ENCODE assay signal across 21 mouse cellular contexts in the genomic region with DNA sequence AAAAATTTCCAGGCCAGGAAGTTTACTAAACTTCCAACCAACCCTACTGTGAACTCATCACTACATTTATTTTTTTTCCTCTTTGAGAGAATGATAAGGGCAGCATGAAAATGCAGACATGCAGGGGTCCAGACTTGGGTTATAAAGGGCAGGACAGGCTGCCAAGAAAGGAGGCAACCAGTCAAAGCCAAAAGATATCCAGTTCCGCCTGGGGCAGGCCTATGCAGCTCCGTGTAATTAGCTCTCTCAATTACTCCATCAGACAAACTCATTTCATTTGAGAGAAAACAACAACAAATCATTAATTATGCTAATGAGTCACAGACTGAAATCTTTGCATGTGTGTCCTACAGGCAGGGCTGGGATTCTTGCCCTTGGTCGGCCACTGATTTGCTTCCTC.
DNase-seq lines count a peak whose midpoint lies in the region; ATAC-seq and TF ChIP-seq lines count a peak whose summit lies in the region.
"Had no signal": no experiment of that assay in that cellular context is flagged by ENCODE, and none has a peak within 500 bp of the region (broad histone marks: within the 10 kb centered on the region; RNA-seq: fewer than 3 reads in every experiment).

No protein-coding gene starts in this region.

- H3K27ac ChIP-seq in forebrain, embryonic 16.5 days (ENCODE audit: low read length), result no peak overlapping the region
- no peak overlapping the region for H3K27ac ChIP-seq in forebrain, embryonic 10.5 days
- H3K27ac ChIP-seq in heart, postnatal 0 days (ENCODE audit: low read depth), result 0 out of 2 replicates have a peak overlapping the region, but pooled peaks have one; percentile 35
- H3K27ac ChIP-seq in kidney, adult 2 months (ENCODE audit: insufficient read depth, low read depth, low read length), result no peak overlapping the region
- 0 out of 2 replicates have a peak overlapping the region, but pooled peaks have one; percentile 28 for H3K27ac ChIP-seq in neural tube, embryonic 13.5 days (replicated peaks)
- H3K27ac ChIP-seq: embryonic facial prominence, embryonic 12.5 days; heart, embryonic 10.5 days had no signal

- no peak for TF ChIP-seq EP300 in heart, postnatal 0 days (IDR thresholded peaks at IDR 0.05; ENCODE audit: low read depth)

- WGBS in forebrain, embryonic 16.5 days, result 24% methylated on average over 3 of the region's 3 CpGs
- WGBS in forebrain, embryonic 10.5 days, result 75% methylated on average over 3 of the region's 3 CpGs
- WGBS in heart, postnatal 0 days, result 23% methylated on average over 3 of the region's 3 CpGs
- WGBS in kidney, adult 2 months, result 57% methylated on average over 3 of the region's 3 CpGs
- 41% methylated on average over 3 of the region's 3 CpGs for WGBS in neural tube, embryonic 13.5 days

- H3K9ac ChIP-seq in forebrain, embryonic 16.5 days (replicated peaks; ENCODE audit: low read depth, low read length), result no peak overlapping the region
- no peak overlapping the region for H3K9ac ChIP-seq in heart, postnatal 0 days (replicated peaks; ENCODE audit: low read depth, low read length)
- H3K9ac ChIP-seq in neural tube, embryonic 13.5 days, result no peak overlapping the region
- H3K9ac ChIP-seq: embryonic facial prominence, embryonic 12.5 days had no signal

- H3K36me3 ChIP-seq in forebrain, embryonic 16.5 days (ENCODE audit: control insufficient read depth, insufficient read depth), result no peaks in the 10 kb centered on the region
- no peaks in the 10 kb centered on the region for H3K36me3 ChIP-seq in forebrain, embryonic 10.5 days (replicated peaks)
- H3K36me3 ChIP-seq in heart, postnatal 0 days (replicated peaks; ENCODE audit: control insufficient read depth, insufficient read depth, low read length), result no peaks in the 10 kb centered on the region
- no peaks in the 10 kb centered on the region for H3K36me3 ChIP-seq in kidney, adult 2 months (ENCODE audit: control insufficient read depth, insufficient read depth, low read length)
- no peaks in the 10 kb centered on the region for H3K36me3 ChIP-seq in neural tube, embryonic 13.5 days
- H3K36me3 ChIP-seq: embryonic facial prominence, embryonic 12.5 days; heart, embryonic 10.5 days had no signal

- H3K27me3 ChIP-seq in forebrain, embryonic 16.5 days (replicated peaks; ENCODE audit: control insufficient read depth, insufficient read depth, low read length), result no peaks in the 10 kb centered on the region
- H3K27me3 ChIP-seq in forebrain, embryonic 10.5 days (ENCODE audit: poor library complexity, severe bottlenecking), result no peaks in the 10 kb centered on the region
- no peaks in the 10 kb centered on the region for H3K27me3 ChIP-seq in heart, postnatal 0 days (ENCODE audit: control insufficient read depth, insufficient read depth, low read length)
- H3K27me3 ChIP-seq in kidney, adult 2 months (replicated peaks; ENCODE audit: control insufficient read depth, insufficient read depth, low read length), result no peaks in the 10 kb centered on the region
- no peaks in the 10 kb centered on the region for H3K27me3 ChIP-seq in neural tube, embryonic 13.5 days
- H3K27me3 ChIP-seq: CH12.LX; embryonic facial prominence, embryonic 12.5 days had no signal

- H3K4me2 ChIP-seq in forebrain, embryonic 16.5 days (ENCODE audit: low read length), result no peak overlapping the region
- H3K4me2 ChIP-seq in heart, postnatal 0 days (ENCODE audit: low read depth, low read length), result no peak overlapping the region
- no peak overlapping the region for H3K4me2 ChIP-seq in neural tube, embryonic 13.5 days
- H3K4me2 ChIP-seq: embryonic facial prominence, embryonic 12.5 days had no signal

- TF ChIP-seq POLR2A in kidney, adult 2 months (IDR thresholded peaks at IDR 0.05; ENCODE audit: low read depth, low read length), result no peak

- ATAC-seq in forebrain, embryonic 16.5 days, result peak; percentile 64; the same call in 1 of the 2 replicates
- ATAC-seq in heart, postnatal 0 days (ENCODE audit: insufficient read depth, low read depth), result no peak
- no peak for ATAC-seq in neural tube, embryonic 13.5 days (ENCODE audit: low read depth)
- ATAC-seq: activated CD4-positive, CD25-positive, alpha-beta regulatory T cell, adult 4 months; intestine, embryonic 16.5 days; Patski had no signal

- no peaks in the 10 kb centered on the region for H3K9me3 ChIP-seq in forebrain, embryonic 16.5 days (ENCODE audit: control insufficient read depth, low read length)
- no peaks in the 10 kb centered on the region for H3K9me3 ChIP-seq in forebrain, embryonic 10.5 days
- no peaks in the 10 kb centered on the region for H3K9me3 ChIP-seq in heart, postnatal 0 days (replicated peaks; ENCODE audit: control insufficient read depth, low read length)
- no peaks in the 10 kb centered on the region for H3K9me3 ChIP-seq in neural tube, embryonic 13.5 days
- H3K9me3 ChIP-seq: embryonic facial prominence, embryonic 12.5 days; heart, embryonic 10.5 days had no signal

- no peak for TF ChIP-seq CTCF in heart, postnatal 0 days (IDR thresholded peaks at IDR 0.05; ENCODE audit: low read depth)
- TF ChIP-seq CTCF in kidney, adult 2 months (conservative IDR thresholded peaks at IDR 0.05; ENCODE audit: insufficient read depth, insufficient read length, low read depth, low read length), result no peak

- no peaks in the 10 kb centered on the region; the same call in 1 of the 2 replicates for H3K4me1 ChIP-seq in forebrain, embryonic 16.5 days (replicated peaks; ENCODE audit: control insufficient read depth, insufficient read depth, low read length)
- peaks cover 4% of the 10 kb centered on the region; the same call in 1 of the 2 replicates for H3K4me1 ChIP-seq in forebrain, embryonic 10.5 days
- H3K4me1 ChIP-seq in heart, postnatal 0 days (ENCODE audit: control insufficient read depth, insufficient read depth), result peaks cover 3% of the 10 kb centered on the region; the same call in 1 of the 2 replicates
- H3K4me1 ChIP-seq in kidney, adult 2 months (ENCODE audit: control insufficient read depth, insufficient read depth, low read length), result no peaks in the 10 kb centered on the region
- H3K4me1 ChIP-seq in neural tube, embryonic 13.5 days (replicated peaks), result peaks cover 32% of the 10 kb centered on the region
- H3K4me1 ChIP-seq: embryonic facial prominence, embryonic 12.5 days; heart, embryonic 10.5 days had no signal

- DNase-seq in forebrain, embryonic 10.5 days (ENCODE audit: extremely low spot score, low spot score), result no peak
- peak; percentile 41 for DNase-seq in heart, postnatal 0 days (ENCODE audit: low spot score)
- DNase-seq in heart, adult 8-10 months (ENCODE audit: low spot score), result no peak
- peak; percentile 7 for DNase-seq in kidney, adult 2 months
- no peak for DNase-seq in kidney, postnatal 36 days
- no peak for DNase-seq in neural tube, embryonic 10.5 days (ENCODE audit: extremely low spot score, low spot score)
- DNase-seq: adrenal gland, postnatal 14 days; cerebellum, adult 11-12 months; cerebellum, adult 9-10 months; cerebellum, postnatal 25 days; gastrocnemius, postnatal 36 days; heart, adult 11 months; kidney, adult 9 months had no signal

- no peak overlapping the region for H3K4me3 ChIP-seq in forebrain, embryonic 16.5 days (replicated peaks; ENCODE audit: low read length)
- no peak overlapping the region for H3K4me3 ChIP-seq in forebrain, embryonic 10.5 days
- H3K4me3 ChIP-seq in heart, postnatal 0 days (ENCODE audit: low read depth, low read length), result no peak overlapping the region
- H3K4me3 ChIP-seq in kidney, adult 2 months (ENCODE audit: insufficient read depth, low read depth, low read length), result no peak overlapping the region
- no peak overlapping the region for H3K4me3 ChIP-seq in neural tube, embryonic 13.5 days
- H3K4me3 ChIP-seq: embryonic facial prominence, embryonic 12.5 days; heart, embryonic 10.5 days had no signal

Comparison
In these comparisons a context has a peak if more than half of its experiments do, and no peak if none do; other contexts are left out.
1. DNase-seq: peak in heart, postnatal 0 days (single experiment) and kidney, adult 2 months (single experiment); none in forebrain, embryonic 10.5 days (single experiment), heart, adult 8-10 months (single experiment), kidney, postnatal 36 days (0 of 2) and neural tube, embryonic 10.5 days (single experiment).
2. H3K27ac ChIP-seq: peak in heart, postnatal 0 days (single experiment) and neural tube, embryonic 13.5 days (single experiment); none in forebrain, embryonic 16.5 days (single experiment), forebrain, embryonic 10.5 days (single experiment) and kidney, adult 2 months (single experiment).